ENCODE assay signal across 22 mouse cellular contexts in the genomic region with DNA sequence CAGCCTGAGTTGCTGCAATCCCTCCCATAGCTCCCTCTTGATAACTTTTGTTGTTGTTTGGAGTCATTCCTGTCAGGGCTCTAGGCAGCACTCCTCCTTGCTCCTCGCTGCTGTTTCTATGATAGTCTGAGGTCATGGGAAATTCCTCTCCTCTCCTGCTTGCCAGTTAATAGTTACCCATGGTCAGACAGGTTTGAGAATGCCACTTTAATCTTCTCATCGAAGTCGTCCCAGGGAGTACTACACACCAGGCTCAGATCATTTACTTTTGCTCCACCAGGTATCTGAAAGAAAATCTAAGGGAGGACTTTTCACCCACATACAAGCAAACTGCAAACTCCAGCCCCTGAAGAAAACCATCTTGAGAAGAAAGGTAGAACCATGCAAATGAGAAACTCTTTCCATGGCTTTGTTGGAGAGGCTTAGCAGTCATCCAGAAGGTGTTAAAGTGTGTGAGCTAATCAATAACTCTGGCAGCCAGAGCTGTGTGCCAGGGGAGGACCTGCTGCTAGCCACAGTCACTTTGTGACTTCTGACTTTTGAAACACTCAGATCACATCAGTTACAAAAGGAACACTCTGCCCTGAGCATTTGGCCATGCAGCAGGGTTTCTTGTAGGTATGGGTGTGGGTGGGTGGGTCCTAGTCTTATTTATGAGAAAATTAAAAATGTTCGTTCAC. TPM values are rescaled to one million over a fixed set of nuclear protein-coding genes. Genes with fewer than 3 reads are reported as not detected.
DNase-seq lines count a peak whose midpoint lies in the region; ATAC-seq and TF ChIP-seq lines count a peak whose summit lies in the region.
"Had no signal": no experiment of that assay in that cellular context is flagged by ENCODE, and none has a peak within 500 bp of the region (broad histone marks: within the 10 kb centered on the region; RNA-seq: fewer than 3 reads in every experiment).

No protein-coding gene starts in this region.

- POLR2A ChIA-PET in Patski (lab: Charles Lee) = interaction anchor here (0.6 to 0.7 kb wide), 2 partner anchors 15 to 1475 kb away, joined by 3 read pairs; no protein-coding TSS in a partner anchor

- H3K9me3 ChIP-seq in intestine, embryonic 14.5 days (ENCODE audit: control insufficient read depth, low read length) = no peaks in the 10 kb centered on the region
- no peaks in the 10 kb centered on the region for H3K9me3 ChIP-seq in hindbrain, embryonic 11.5 days (ENCODE audit: control insufficient read depth, low read length)
- H3K9me3 ChIP-seq: embryonic facial prominence, embryonic 15.5 days; forebrain, embryonic 10.5 days; heart, embryonic 13.5 days; hindbrain, embryonic 15.5 days; limb, embryonic 12.5 days; liver, embryonic 15.5 days; neural tube, embryonic 13.5 days had no signal

- no peak overlapping the region for H3K4me3 ChIP-seq in intestine, embryonic 14.5 days (ENCODE audit: low read depth, low read length)
- no peak overlapping the region for H3K4me3 ChIP-seq in hindbrain, embryonic 11.5 days (ENCODE audit: low read depth, low read length)
- H3K4me3 ChIP-seq: embryonic facial prominence, embryonic 15.5 days; forebrain, embryonic 10.5 days; gastrocnemius, adult 2 months; heart, embryonic 13.5 days; hindbrain, embryonic 15.5 days; limb, embryonic 12.5 days; liver, embryonic 15.5 days; neural tube, embryonic 13.5 days had no signal

- no peaks in the 10 kb centered on the region for H3K27me3 ChIP-seq in Patski
- H3K27me3 ChIP-seq in intestine, embryonic 14.5 days (replicated peaks; ENCODE audit: control insufficient read depth, insufficient read depth, low read length) = no peaks in the 10 kb centered on the region
- no peaks in the 10 kb centered on the region for H3K27me3 ChIP-seq in hindbrain, embryonic 11.5 days (ENCODE audit: control insufficient read depth, insufficient read depth, low read length)
- H3K27me3 ChIP-seq: embryonic facial prominence, embryonic 15.5 days; heart, embryonic 13.5 days; hindbrain, embryonic 15.5 days; limb, embryonic 12.5 days; liver, embryonic 15.5 days; neural tube, embryonic 13.5 days had no signal

- no peak overlapping the region for H3K9ac ChIP-seq in intestine, embryonic 14.5 days (ENCODE audit: low read length)
- H3K9ac ChIP-seq in hindbrain, embryonic 11.5 days (ENCODE audit: low read depth, low read length) = no peak overlapping the region
- H3K9ac ChIP-seq: embryonic facial prominence, embryonic 15.5 days; heart, embryonic 13.5 days; hindbrain, embryonic 15.5 days; limb, embryonic 12.5 days; liver, embryonic 15.5 days; neural tube, embryonic 13.5 days had no signal

- peak; percentile 41 for DNase-seq in Patski (ENCODE audit: low read depth, low spot score)
- no peak for DNase-seq in intestine, embryonic 14.5 days (ENCODE audit: low spot score)
- DNase-seq in kidney, adult 8-10 months = peak; percentile 71 to 78
- DNase-seq in kidney, postnatal 14 days = peak; percentile 62
- DNase-seq in cerebellum, adult 11-12 months = no peak
- DNase-seq in gastrocnemius, postnatal 25 days = no peak
- no peak for DNase-seq in hindbrain, embryonic 11.5 days (ENCODE audit: low spot score)
- DNase-seq: adrenal gland, adult 8-10 months; cerebellum, adult 18-20 months; cerebellum, postnatal 25 days; gastrocnemius, adult 2 months; heart, postnatal 36 days; lung, postnatal 10 days; midbrain, embryonic 14.5 days; thymus, adult 2 months had no signal

- peak; percentile 84 for ATAC-seq in Patski
- peak; percentile 60; the same call in 1 of the 2 replicates for ATAC-seq in intestine, embryonic 14.5 days (replicated peaks; ENCODE audit: low FRiP score, low TSS enrichment, low read depth)
- ATAC-seq in hindbrain, embryonic 11.5 days (ENCODE audit: low FRiP score) = no peak

- no peak overlapping the region for H3K27ac ChIP-seq in intestine, embryonic 14.5 days (ENCODE audit: low read depth)
- H3K27ac ChIP-seq in hindbrain, embryonic 11.5 days (ENCODE audit: low read depth, low read length) = no peak overlapping the region
- H3K27ac ChIP-seq: embryonic facial prominence, embryonic 15.5 days; forebrain, embryonic 10.5 days; gastrocnemius, adult 2 months; heart, embryonic 13.5 days; hindbrain, embryonic 15.5 days; limb, embryonic 12.5 days; liver, embryonic 15.5 days; neural tube, embryonic 13.5 days had no signal

- WGBS in intestine, embryonic 14.5 days = 63% methylated on average over 4 of the region's 4 CpGs
- WGBS in hindbrain, embryonic 11.5 days = 63% methylated on average over 4 of the region's 4 CpGs

- in situ Hi-C loops in Patski (cut with MboI; ENCODE audit: low pct_unique_long_range_greater_than_20kb) = no loop called here

- H3K4me2 ChIP-seq in intestine, embryonic 14.5 days (ENCODE audit: low read length) = no peak overlapping the region
- H3K4me2 ChIP-seq in hindbrain, embryonic 11.5 days (replicated peaks; ENCODE audit: low read depth, low read length) = no peak overlapping the region
- H3K4me2 ChIP-seq: embryonic facial prominence, embryonic 15.5 days; heart, embryonic 13.5 days; hindbrain, embryonic 15.5 days; limb, embryonic 12.5 days; liver, embryonic 15.5 days; neural tube, embryonic 13.5 days had no signal

- no peak for TF ChIP-seq CTCF in Patski (IDR thresholded peaks at IDR 0.05)

- CTCF ChIA-PET in Patski (lab: Charles Lee) = interaction anchor here (2.2 kb wide), 1 partner anchor 12 kb away, joined by 6 read pairs; no protein-coding TSS in a partner anchor

- H3K4me1 ChIP-seq in intestine, embryonic 14.5 days (replicated peaks; ENCODE audit: control insufficient read depth, insufficient read depth, low read length) = peaks cover 6% of the 10 kb centered on the region; the same call in 1 of the 2 replicates
- no peaks in the 10 kb centered on the region for H3K4me1 ChIP-seq in hindbrain, embryonic 11.5 days (replicated peaks; ENCODE audit: control insufficient read depth, insufficient read depth, low read length)
- H3K4me1 ChIP-seq: embryonic facial prominence, embryonic 15.5 days; forebrain, embryonic 10.5 days; hindbrain, embryonic 15.5 days; limb, embryonic 12.5 days; liver, embryonic 15.5 days; neural tube, embryonic 13.5 days had no signal

- no peaks in the 10 kb centered on the region for H3K36me3 ChIP-seq in intestine, embryonic 14.5 days (ENCODE audit: control insufficient read depth, insufficient read depth, low read length)
- H3K36me3 ChIP-seq in hindbrain, embryonic 11.5 days (ENCODE audit: control insufficient read depth, insufficient read depth, low read length) = no peaks in the 10 kb centered on the region
- H3K36me3 ChIP-seq: embryonic facial prominence, embryonic 15.5 days; forebrain, embryonic 10.5 days; heart, embryonic 13.5 days; hindbrain, embryonic 15.5 days; limb, embryonic 12.5 days; liver, embryonic 15.5 days; neural tube, embryonic 13.5 days had no signal

RNA-seq across cellular contexts. Expression of a gene that starts 36.1 kb away (rescaled TPM):
- 78.1 TPM for polyA plus RNA-seq in Patski (2021)
- polyA plus RNA-seq in intestine, embryonic 14.5 days (2014; fragmentation: Nextera tagmentation; extraction: Ambion mirVana) = 50.8 and 51.5 TPM in 2 replicates
- total RNA-seq in gastrocnemius, postnatal 25 days (2021) = 10 to 100 TPM; 36.2 to 38.2 TPM
- polyA plus RNA-seq in hindbrain, embryonic 11.5 days (2014; fragmentation: Nextera tagmentation; extraction: Ambion mirVana) = 42.5 and 48.6 TPM in 2 replicates

Comparison
In these comparisons a context has a peak if more than half of its experiments do, and no peak if none do; other contexts are left out.
1. DNase-seq: peak in Patski (single experiment), kidney, adult 8-10 months (2 of 2) and kidney, postnatal 14 days (single experiment); none in intestine, embryonic 14.5 days (single experiment), cerebellum, adult 11-12 months (single experiment), gastrocnemius, postnatal 25 days (single experiment) and hindbrain, embryonic 11.5 days (single experiment).